Mouse (Mus musculus): ENCODE data around the gene Bdh2. TPM values are rescaled to one million over a fixed set of nuclear protein-coding genes. Genes with fewer than 3 reads are reported as not detected.

The Bdh2 gene
- polyA plus RNA-seq, 1 experiment, result 2.0 TPM

GRCm38 (mm10) chr3:135349022-135349421 is 68.0 kb downstream of the Bdh2 start:
- no peaks in the 10 kb centered on the region for H3K79me3 ChIP-seq (ENCODE audit: low read depth)
- no peaks in the 10 kb centered on the region for H3K36me3 ChIP-seq (ENCODE audit: control insufficient read depth, insufficient read depth)
- no peak overlapping the region for H3K4me3 ChIP-seq (ENCODE audit: insufficient read depth, poor library complexity, severe bottlenecking)
- TF ChIP-seq FOSL1 (IDR thresholded peaks at IDR 0.05; ENCODE audit: insufficient read depth, low read length, poor library complexity, severe bottlenecking) (no peak), CEBPB (IDR thresholded peaks at IDR 0.05; ENCODE audit: low read depth) (no peak), MAX (IDR thresholded peaks at IDR 0.05) (no peak), USF1 (IDR thresholded peaks at IDR 0.05; ENCODE audit: low read depth) (no peak), CTCF (IDR thresholded peaks at IDR 0.05; ENCODE audit: control insufficient read depth, insufficient read depth, insufficient read length) (no peak), MYOD1 (IDR thresholded peaks at IDR 0.05; ENCODE audit: control insufficient read depth, insufficient read length, low read depth) (no peak), MYOG (IDR thresholded peaks at IDR 0.05; ENCODE audit: control insufficient read depth, extremely low read depth, insufficient read length) (no peak)
- no peaks in the 10 kb centered on the region for H3K27me3 ChIP-seq (ENCODE audit: control insufficient read depth, insufficient read depth, insufficient read length)
- no peaks in the 10 kb centered on the region for H3K79me2 ChIP-seq (ENCODE audit: control insufficient read depth, insufficient read depth)
- no peak overlapping the region for H3ac ChIP-seq (ENCODE audit: control insufficient read depth, insufficient read length, low read depth)

GRCm38 (mm10) chr3:135351857-135352256 is 70.8 kb downstream of the Bdh2 start:
- no peaks in the 10 kb centered on the region for H3K79me3 ChIP-seq (ENCODE audit: low read depth)
- TF ChIP-seq MAX (IDR thresholded peaks at IDR 0.05) (no peak), FOSL1 (IDR thresholded peaks at IDR 0.05; ENCODE audit: insufficient read depth, low read length, poor library complexity, severe bottlenecking) (no peak), CEBPB (IDR thresholded peaks at IDR 0.05; ENCODE audit: low read depth) (no peak), USF1 (IDR thresholded peaks at IDR 0.05; ENCODE audit: low read depth) (no peak)

More at GRCm38 (mm10) chr3:135351857-135352256, 70.8 kb downstream of the Bdh2 start:
- Histone ChIP-seq H3ac (ENCODE audit: control insufficient read depth, insufficient read length, low read depth) (no peak overlapping the region), H3K4me3 (ENCODE audit: insufficient read depth, poor library complexity, severe bottlenecking) (no peak overlapping the region), H3K36me3 (ENCODE audit: control insufficient read depth, insufficient read depth) (no peaks in the 10 kb centered on the region), H3K27me3 (ENCODE audit: control insufficient read depth, insufficient read depth, insufficient read length) (no peaks in the 10 kb centered on the region), H3K79me2 (ENCODE audit: control insufficient read depth, insufficient read depth) (no peaks in the 10 kb centered on the region)

Other genes with a start within 250 kb of the Bdh2 start
- 7.9 TPM for gene Cenpe, start 68.7 kb upstream of the Bdh2 start, polyA plus RNA-seq (2012; fragmentation: generic; extraction: Trizol)
- 0.22 TPM for gene Slc9b2, start 26.5 kb downstream of the Bdh2 start, polyA plus RNA-seq (2012; fragmentation: generic; extraction: Trizol)
- not detected for gene Slc9b1, start 66.8 kb downstream of the Bdh2 start, polyA plus RNA-seq (2012; fragmentation: generic; extraction: Trizol)
- 17.0 TPM for gene Cisd2, start 142.7 kb downstream of the Bdh2 start, polyA plus RNA-seq (2012; fragmentation: generic; extraction: Trizol)
- gene Ube2d3, start 156.9 kb downstream of the Bdh2 start, polyA plus RNA-seq (2012; fragmentation: generic; extraction: Trizol), result 261 TPM
- 2.9 TPM for gene Manba, start 204.4 kb downstream of the Bdh2 start, polyA plus RNA-seq (2012; fragmentation: generic; extraction: Trizol)

Measured in C2C12 (cell line).